Mouse (Mus musculus): ENCODE data around the gene Met.

GRCm38 (mm10) chr6:17559657-17560056 is 96.1 kb downstream of the Met start:
- TF ChIP-seq ZKSCAN1 (IDR thresholded peaks at IDR 0.05; ENCODE audit: borderline replicate concordance, low read depth, low read length) (no peak), CTCF (conservative IDR thresholded peaks at IDR 0.05 in 1 of 2, IDR thresholded peaks at IDR 0.05 in 1 of 2; ENCODE audit: low read depth in 2 of 2, low read length in 2 of 2) (no peak), CHD2 (IDR thresholded peaks at IDR 0.05; ENCODE audit: low read length) (no peak), EP300 (IDR thresholded peaks at IDR 0.05; ENCODE audit: low read length) (no peak), POLR2AphosphoS2 (IDR thresholded peaks at IDR 0.05; ENCODE audit: low read depth, low read length) (no peak), USF1 (IDR thresholded peaks at IDR 0.05; ENCODE audit: low read depth, low read length) (no peak), PAX5 (IDR thresholded peaks at IDR 0.05; ENCODE audit: low read length) (no peak), JUND (conservative IDR thresholded peaks at IDR 0.05; ENCODE audit: low read depth, low read length) (no peak), CHD1 (IDR thresholded peaks at IDR 0.05; ENCODE audit: low read depth, low read length) (no peak), RAD21 (IDR thresholded peaks at IDR 0.05; ENCODE audit: low read depth, low read length) (no peak), MAZ (IDR thresholded peaks at IDR 0.05; ENCODE audit: low read depth, low read length) (no peak), NRF1 (IDR thresholded peaks at IDR 0.05; ENCODE audit: low read depth, low read length) (no peak)
